Mouse (Mus musculus): ENCODE results near the gene Trabd. TPM values are rescaled to one million over a fixed set of nuclear protein-coding genes. Genes with fewer than 3 reads are reported as not detected.

Trabd gene
- polyA plus RNA-seq, 1 experiment from 2014 or later: 40.8 TPM

- Histone ChIP-seq H3K36me3 (peaks cover 54% of the 10 kb centered on the region), H3K9ac (no peak overlapping the region)
- WGBS: 94% methylated on average over 1 of the region's 1 CpGs
Observed at GRCm38 (mm10) chr15:89083906-89084305, 9.0 kb downstream of the Trabd start.

GRCm38 (mm10) chr15:89084826-89085225 lies 9.9 kb downstream of the Trabd start:
- no peak for ATAC-seq (replicated peaks; ENCODE audit: insufficient number of reproducible peaks, insufficient read depth, low FRiP score, low read depth)
- peaks cover 12% of the 10 kb centered on the region for H3K4me1 ChIP-seq (replicated peaks)
- H3K27me3 ChIP-seq: no peaks in the 10 kb centered on the region
- WGBS: 87% methylated on average over 2 of the region's 2 CpGs
- H3K4me3 ChIP-seq: no peak overlapping the region
- peaks cover 54% of the 10 kb centered on the region for H3K36me3 ChIP-seq
- no peaks in the 10 kb centered on the region for H3K9me3 ChIP-seq (replicated peaks)
- no peak overlapping the region for H3K4me2 ChIP-seq
- H3K27ac ChIP-seq: no peak overlapping the region
- no peak overlapping the region for H3K9ac ChIP-seq

More at GRCm38 (mm10) chr15:89083906-89084305, 9.0 kb downstream of the Trabd start:
- Histone ChIP-seq H3K4me1 (replicated peaks) (0 out of 2 replicates have a peak, but pooled peaks cover 8% of the 10 kb centered on the region), H3K9me3 (replicated peaks) (no peaks in the 10 kb centered on the region), H3K27ac (no peak overlapping the region), H3K4me2 (no peak overlapping the region), H3K4me3 (no peak overlapping the region), H3K27me3 (no peaks in the 10 kb centered on the region)
- no peak for ATAC-seq (replicated peaks; ENCODE audit: insufficient number of reproducible peaks, insufficient read depth, low FRiP score, low read depth)

- peak; percentile 94 for ATAC-seq (replicated peaks; ENCODE audit: insufficient number of reproducible peaks, insufficient read depth, low FRiP score, low read depth)
- Histone ChIP-seq H3K27ac (peak within 1 kb of the TSS; percentile 83), H3K9me3 (replicated peaks) (no peaks in the 10 kb centered on the region), H3K9ac (peak within 1 kb of the TSS; percentile 94), H3K4me1 (replicated peaks) (peaks cover 19% of the 10 kb centered on the region), H3K4me3 (peak within 1 kb of the TSS; percentile 98), H3K27me3 (no peaks in the 10 kb centered on the region), H3K4me2 (peak within 1 kb of the TSS; percentile 95), H3K36me3 (peaks cover 43% of the 10 kb centered on the region)
- 2% methylated on average over 38 of the region's 38 CpGs for WGBS
Observed at GRCm38 (mm10) chr15:89088607-89089247, 13.8 kb downstream of the Trabd start, which contains the start of gene Selenoo. Gene Selenoo (plus strand): TSS chr15:89089084.

GRCm38 (mm10) chr15:89089248-89090051 lies 14.5 kb downstream of the Trabd start:
- H3K36me3 ChIP-seq: peaks cover 43% of the 10 kb centered on the region
- WGBS: 3% methylated on average over 67 of the region's 68 CpGs

GRCm38 (mm10) chr15:89090662-89091061 lies 15.7 kb downstream of the Trabd start:
- peaks cover 19% of the 10 kb centered on the region for H3K4me1 ChIP-seq (replicated peaks)
- no peak for ATAC-seq (replicated peaks; ENCODE audit: insufficient number of reproducible peaks, insufficient read depth, low FRiP score, low read depth)
- WGBS: 94% methylated on average over 4 of the region's 4 CpGs
- H3K27me3 ChIP-seq: no peaks in the 10 kb centered on the region
- no peak overlapping the region for H3K9ac ChIP-seq
- peaks cover 43% of the 10 kb centered on the region for H3K36me3 ChIP-seq
- no peaks in the 10 kb centered on the region for H3K9me3 ChIP-seq (replicated peaks)
- no peak overlapping the region for H3K27ac ChIP-seq
- H3K4me2 ChIP-seq: peak overlapping the region; percentile 95; the same call in 1 of the 2 replicates
- H3K4me3 ChIP-seq: no peak overlapping the region

More at GRCm38 (mm10) chr15:89089248-89090051, 14.5 kb downstream of the Trabd start:
- H3K9ac ChIP-seq: peak overlapping the region; percentile 94
- ATAC-seq (replicated peaks; ENCODE audit: insufficient number of reproducible peaks, insufficient read depth, low FRiP score, low read depth): peak; percentile 63
- H3K27ac ChIP-seq: peak overlapping the region; percentile 83
- peaks cover 19% of the 10 kb centered on the region for H3K4me1 ChIP-seq (replicated peaks)
- H3K9me3 ChIP-seq (replicated peaks): no peaks in the 10 kb centered on the region
- H3K27me3 ChIP-seq: no peaks in the 10 kb centered on the region
- peak overlapping the region; percentile 95 for H3K4me2 ChIP-seq
- H3K4me3 ChIP-seq: peak overlapping the region; percentile 98

- Histone ChIP-seq H3K9me3 (replicated peaks) (no peaks in the 10 kb centered on the region), H3K27me3 (no peaks in the 10 kb centered on the region), H3K4me3 (no peak overlapping the region), H3K4me2 (no peak overlapping the region), H3K36me3 (peaks cover 53% of the 10 kb centered on the region), H3K4me1 (replicated peaks) (peaks cover 19% of the 10 kb centered on the region), H3K27ac (no peak overlapping the region), H3K9ac (no peak overlapping the region)
- no peak for ATAC-seq (replicated peaks; ENCODE audit: insufficient number of reproducible peaks, insufficient read depth, low FRiP score, low read depth)
- WGBS: 77% methylated on average over 5 of the region's 5 CpGs
Observed at GRCm38 (mm10) chr15:89092181-89092580, 17.3 kb downstream of the Trabd start.

GRCm38 (mm10) chr15:89097450-89097849 lies 22.5 kb downstream of the Trabd start:
- Histone ChIP-seq H3K27me3 (no peaks in the 10 kb centered on the region), H3K36me3 (peaks cover 99% of the 10 kb centered on the region), H3K27ac (no peak overlapping the region), H3K4me3 (no peak overlapping the region), H3K9ac (no peak overlapping the region), H3K4me1 (replicated peaks) (no peaks in the 10 kb centered on the region), H3K9me3 (replicated peaks) (no peaks in the 10 kb centered on the region), H3K4me2 (no peak overlapping the region)
- 86% methylated on average over 5 of the region's 5 CpGs for WGBS
- ATAC-seq (replicated peaks; ENCODE audit: insufficient number of reproducible peaks, insufficient read depth, low FRiP score, low read depth): no peak

- Histone ChIP-seq H3K4me3 (no peak overlapping the region), H3K4me2 (no peak overlapping the region), H3K36me3 (peaks cover 91% of the 10 kb centered on the region), H3K4me1 (replicated peaks) (no peaks in the 10 kb centered on the region), H3K27ac (no peak overlapping the region), H3K9ac (no peak overlapping the region), H3K27me3 (no peaks in the 10 kb centered on the region), H3K9me3 (replicated peaks) (no peaks in the 10 kb centered on the region)
- ATAC-seq (replicated peaks; ENCODE audit: insufficient number of reproducible peaks, insufficient read depth, low FRiP score, low read depth): no peak
- 84% methylated on average over 7 of the region's 7 CpGs for WGBS
Observed at GRCm38 (mm10) chr15:89098616-89099015, 23.7 kb downstream of the Trabd start.

GRCm38 (mm10) chr15:89100823-89101222 lies 25.9 kb downstream of the Trabd start:
- no peaks in the 10 kb centered on the region for H3K4me1 ChIP-seq (replicated peaks)
- H3K36me3 ChIP-seq: peaks cover 91% of the 10 kb centered on the region
- H3K4me2 ChIP-seq: no peak overlapping the region
- H3K9ac ChIP-seq: no peak overlapping the region
- no peak overlapping the region for H3K4me3 ChIP-seq
- no peak for ATAC-seq (replicated peaks; ENCODE audit: insufficient number of reproducible peaks, insufficient read depth, low FRiP score, low read depth)
- 90% methylated on average over 12 of the region's 12 CpGs for WGBS
- no peak overlapping the region for H3K27ac ChIP-seq
- H3K9me3 ChIP-seq (replicated peaks): no peaks in the 10 kb centered on the region
- H3K27me3 ChIP-seq: no peaks in the 10 kb centered on the region

GRCm38 (mm10) chr15:89102646-89103045 lies 27.7 kb downstream of the Trabd start:
- Histone ChIP-seq H3K9me3 (replicated peaks) (no peaks in the 10 kb centered on the region), H3K27ac (no peak overlapping the region), H3K4me1 (replicated peaks) (no peaks in the 10 kb centered on the region), H3K4me2 (no peak overlapping the region), H3K9ac (no peak overlapping the region), H3K27me3 (no peaks in the 10 kb centered on the region), H3K36me3 (peaks cover 91% of the 10 kb centered on the region), H3K4me3 (no peak overlapping the region)
- no peak for ATAC-seq (replicated peaks; ENCODE audit: insufficient number of reproducible peaks, insufficient read depth, low FRiP score, low read depth)
- WGBS: 79% methylated on average over 5 of the region's 5 CpGs

- H3K4me3 ChIP-seq: no peak overlapping the region
- H3K9ac ChIP-seq: no peak overlapping the region
- no peaks in the 10 kb centered on the region for H3K27me3 ChIP-seq
- H3K36me3 ChIP-seq: peaks cover 91% of the 10 kb centered on the region
- H3K4me1 ChIP-seq (replicated peaks): no peaks in the 10 kb centered on the region
- WGBS: 88% methylated on average over 10 of the region's 10 CpGs
- no peak overlapping the region for H3K4me2 ChIP-seq
- no peak for ATAC-seq (replicated peaks; ENCODE audit: insufficient number of reproducible peaks, insufficient read depth, low FRiP score, low read depth)
- H3K27ac ChIP-seq: no peak overlapping the region
- H3K9me3 ChIP-seq (replicated peaks): no peaks in the 10 kb centered on the region
Observed at GRCm38 (mm10) chr15:89103921-89104320, 29.0 kb downstream of the Trabd start.
